Mouse (Mus musculus): ENCODE measurements around the gene Rtn2. TPM values are rescaled to one million over a fixed set of nuclear protein-coding genes. Genes with fewer than 3 reads are reported as not detected.
A peak's percentile ranks its signal among the peaks of the same experiment; 100 is the strongest.

Rtn2 gene
- polyA plus RNA-seq, 2 experiments from 2014 or later = not detected

DNA sequence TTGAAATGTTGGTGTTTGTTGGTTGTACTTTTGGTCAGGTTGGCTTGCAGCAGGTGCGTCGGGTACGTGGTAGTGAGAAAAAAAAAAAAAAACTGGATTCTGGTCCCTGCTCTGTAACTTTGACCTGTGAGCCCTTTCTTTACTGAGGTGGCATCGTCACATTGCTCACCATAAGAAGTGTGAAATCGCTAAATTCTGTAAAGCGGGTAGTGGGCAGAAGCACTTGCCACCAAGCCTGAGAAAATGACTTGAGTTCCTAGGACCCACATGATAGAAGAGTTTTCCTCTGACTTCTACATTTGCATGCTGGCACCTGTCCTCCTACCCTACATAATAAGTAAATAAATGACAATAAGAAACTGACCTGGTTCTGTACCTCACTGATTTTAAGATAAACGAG, 38.2 kb downstream of the Rtn2 start:
- ATAC-seq = no peak

DNA sequence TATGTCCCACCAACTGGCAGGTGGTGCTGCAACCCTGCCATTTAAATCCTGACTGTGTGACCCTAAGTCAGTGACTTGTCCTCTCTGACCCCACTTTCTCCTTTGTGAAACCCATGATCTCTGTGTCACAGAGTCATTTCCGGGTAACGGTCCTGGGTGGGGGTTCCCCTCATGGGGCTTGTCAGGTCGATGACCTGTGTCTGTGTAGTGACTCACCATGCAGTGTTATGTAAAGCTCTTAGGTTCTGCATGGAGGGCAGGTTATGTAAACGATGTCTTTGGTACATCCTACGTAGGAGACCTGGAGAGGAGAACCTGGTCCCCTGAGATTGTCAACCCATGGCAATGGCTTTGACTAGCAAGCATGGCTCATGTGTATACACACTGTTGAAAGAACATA, 39.0 kb downstream of the Rtn2 start:
- ATAC-seq = peak; percentile 60

DNA sequence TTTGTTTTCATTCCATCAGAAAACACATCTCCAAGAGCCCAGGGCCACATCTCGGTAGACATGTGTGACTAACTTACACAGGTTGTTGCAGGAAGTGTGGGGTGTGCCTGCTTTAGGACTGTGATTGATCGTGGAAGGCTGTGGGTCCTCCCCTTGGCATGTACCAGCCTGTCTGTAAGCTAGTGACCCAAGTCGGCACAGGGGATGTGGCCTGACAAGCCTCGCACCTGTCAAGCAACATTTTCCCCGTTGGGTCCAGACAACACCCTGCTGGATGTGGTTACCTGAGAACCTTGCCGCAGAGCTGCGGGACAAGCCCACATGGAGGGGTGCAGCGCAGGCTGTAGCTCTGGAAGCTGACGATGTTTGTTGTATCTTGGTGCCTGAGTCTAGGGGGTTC, 40.1 kb downstream of the Rtn2 start:
- no peak for ATAC-seq

DNA sequence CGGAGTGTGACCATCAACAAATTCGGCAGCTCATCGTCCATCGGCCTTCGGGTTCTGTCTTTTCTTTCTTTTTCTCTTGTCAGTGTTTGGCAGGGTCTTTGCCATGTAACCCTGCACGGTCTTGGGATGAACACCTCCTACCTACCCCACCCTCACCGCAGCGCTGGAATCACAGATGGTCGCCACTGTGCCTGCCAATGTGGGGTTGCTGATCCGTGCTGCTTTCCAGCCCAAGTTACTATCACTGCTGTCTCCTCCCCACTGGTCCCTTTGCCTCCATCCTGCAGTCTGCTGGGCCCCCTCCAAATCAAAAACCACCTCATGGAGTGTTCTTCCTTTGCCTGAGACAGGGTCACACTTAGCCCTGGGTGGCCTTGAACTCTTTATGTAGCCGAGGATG, 41.8 kb downstream of the Rtn2 start:
- ATAC-seq = no peak

DNA sequence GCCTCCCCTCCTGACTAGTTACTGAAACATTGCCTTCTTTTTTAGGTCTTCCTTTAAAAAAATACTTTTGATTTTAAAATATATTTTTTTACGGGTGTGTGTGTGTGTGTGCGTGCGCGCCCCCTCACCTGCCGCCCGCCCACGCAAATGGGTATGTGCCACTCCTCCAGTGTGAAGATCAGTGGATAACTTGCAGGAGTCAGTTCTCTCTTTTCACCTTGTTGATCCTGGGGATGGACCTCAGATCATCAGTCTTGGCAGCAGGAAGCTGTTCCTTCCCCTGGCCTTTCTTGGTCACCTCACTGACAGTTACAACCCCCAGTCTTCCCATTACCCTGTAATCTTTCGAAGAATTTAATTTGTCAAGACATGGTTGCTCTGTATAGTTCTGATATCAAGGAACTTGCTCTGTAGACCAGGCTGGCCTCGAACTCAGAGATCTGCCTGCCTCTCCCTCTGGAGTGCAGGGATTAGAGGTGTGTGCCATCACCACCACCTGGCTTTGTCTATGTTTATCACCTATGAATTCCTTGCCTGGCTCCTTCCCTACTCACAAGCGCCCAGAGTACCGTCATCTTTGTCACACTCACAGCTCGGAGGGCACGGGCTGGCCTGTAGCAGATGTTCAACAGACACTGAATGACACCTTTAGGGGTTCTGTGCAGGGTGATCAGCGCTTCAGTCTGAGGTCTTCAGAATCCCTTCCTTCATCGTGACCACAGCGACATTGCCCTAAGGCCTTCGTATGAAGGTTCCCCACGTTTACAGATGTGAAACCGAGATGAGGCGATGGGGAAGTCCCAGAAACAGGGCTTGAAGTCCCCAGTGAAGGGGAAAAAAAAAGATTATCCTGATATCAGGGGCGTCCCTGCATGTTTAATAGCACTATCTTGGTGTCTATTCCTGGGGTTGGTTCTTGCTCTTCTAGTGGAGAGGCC, 43.1 kb downstream of the Rtn2 start:
- peak; percentile 60 for ATAC-seq

DNA sequence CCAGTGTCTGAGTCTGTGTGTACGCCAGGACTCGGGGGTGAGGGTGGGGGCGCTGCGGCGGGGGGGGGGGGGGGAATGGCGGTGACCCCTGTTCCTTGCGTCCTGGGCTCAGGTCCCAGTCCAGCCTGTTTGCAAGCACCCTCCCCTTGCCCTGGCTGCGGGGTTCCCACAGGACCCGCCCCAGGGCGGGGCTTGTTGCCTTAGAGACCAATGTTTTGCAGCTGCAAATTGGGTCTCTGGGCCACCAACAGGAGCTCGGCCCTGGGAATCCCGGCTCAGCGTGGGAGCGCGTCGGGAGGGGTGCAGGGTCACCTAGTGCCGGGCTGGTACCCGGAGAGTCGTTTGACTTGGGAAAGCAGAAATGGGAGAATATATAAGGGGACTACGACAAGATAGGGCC, 43.9 kb downstream of the Rtn2 start:
- peak; percentile 13 for ATAC-seq

DNA sequence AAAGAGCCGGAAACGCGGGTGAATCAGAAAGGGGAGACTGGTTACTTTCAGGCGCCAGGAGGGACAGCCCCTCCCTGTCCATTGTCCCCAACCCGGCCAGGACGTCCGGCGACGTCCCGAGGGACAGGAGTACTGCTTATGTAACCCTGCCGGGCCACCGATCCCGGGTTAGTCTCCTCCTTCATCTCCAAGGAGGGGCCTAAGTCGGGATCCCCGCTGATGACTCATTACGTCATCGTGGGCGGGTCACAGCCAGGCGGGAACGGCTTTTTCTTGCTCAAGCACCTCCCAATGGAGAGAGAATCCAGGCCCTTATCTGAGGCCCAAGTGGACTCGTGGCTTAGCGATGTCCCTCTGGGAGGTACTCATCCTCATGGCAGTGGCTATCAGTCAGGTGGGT, 44.7 kb downstream of the Rtn2 start:
- no peak for ATAC-seq

DNA sequence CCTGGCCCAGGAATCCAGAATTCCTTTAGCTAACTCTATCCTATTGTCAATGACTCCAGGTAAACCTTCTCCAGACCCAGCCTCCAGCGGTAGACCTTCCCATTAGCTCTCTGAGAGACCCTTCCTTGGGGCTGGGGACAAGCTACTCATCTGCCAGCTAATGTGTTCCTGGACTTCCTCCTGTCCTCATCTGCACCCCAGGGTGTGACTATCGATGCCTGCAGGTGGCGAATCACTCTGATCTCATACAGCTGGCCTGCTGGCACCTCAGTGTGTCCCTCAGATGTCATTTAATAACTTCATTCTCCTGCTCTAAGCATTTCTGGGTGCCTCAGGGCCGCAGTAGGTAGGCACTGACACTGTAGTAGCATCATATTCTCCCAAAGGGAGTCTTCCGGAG, 45.4 kb downstream of the Rtn2 start:
- ATAC-seq = no peak

DNA sequence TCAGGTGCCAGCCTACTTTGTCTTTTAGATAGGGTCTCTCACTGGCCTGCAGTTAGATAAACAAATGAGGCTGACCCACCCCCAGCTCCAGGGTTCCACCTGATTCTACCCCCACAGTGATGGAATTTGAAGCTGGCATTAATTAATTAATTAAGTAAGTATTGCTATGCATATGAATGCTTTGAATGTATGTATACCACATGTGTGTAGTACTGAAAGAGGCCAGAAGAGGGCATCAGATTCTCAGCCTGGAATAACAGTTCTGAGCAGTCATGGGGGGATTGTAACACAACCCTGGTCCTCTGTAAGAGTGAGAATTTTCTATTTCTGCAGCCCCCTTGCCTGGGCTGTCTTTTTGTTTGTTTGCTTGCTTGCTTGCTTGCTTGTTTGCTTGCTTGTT, 46.0 kb downstream of the Rtn2 start:
- ATAC-seq = no peak

DNA sequence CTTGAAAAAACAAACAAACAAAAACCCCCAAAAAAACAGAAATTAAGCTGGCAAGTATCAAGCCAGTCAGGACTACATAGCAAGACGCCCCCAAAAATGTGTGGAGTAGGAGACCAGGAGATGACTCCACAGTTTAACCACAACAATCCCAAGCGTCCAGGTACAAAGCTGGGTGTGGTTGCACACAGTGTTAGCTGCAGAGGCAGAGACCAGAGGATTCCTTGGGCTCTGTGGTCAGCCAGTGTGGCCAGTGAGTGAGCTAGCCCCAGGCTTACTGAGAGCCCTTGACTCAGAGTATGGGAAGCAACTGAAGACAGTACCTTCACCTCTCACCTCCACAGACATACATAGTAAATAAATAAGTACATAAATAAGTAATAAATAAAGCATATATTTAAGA, 49.5 kb downstream of the Rtn2 start:
- ATAC-seq = no peak

DNA sequence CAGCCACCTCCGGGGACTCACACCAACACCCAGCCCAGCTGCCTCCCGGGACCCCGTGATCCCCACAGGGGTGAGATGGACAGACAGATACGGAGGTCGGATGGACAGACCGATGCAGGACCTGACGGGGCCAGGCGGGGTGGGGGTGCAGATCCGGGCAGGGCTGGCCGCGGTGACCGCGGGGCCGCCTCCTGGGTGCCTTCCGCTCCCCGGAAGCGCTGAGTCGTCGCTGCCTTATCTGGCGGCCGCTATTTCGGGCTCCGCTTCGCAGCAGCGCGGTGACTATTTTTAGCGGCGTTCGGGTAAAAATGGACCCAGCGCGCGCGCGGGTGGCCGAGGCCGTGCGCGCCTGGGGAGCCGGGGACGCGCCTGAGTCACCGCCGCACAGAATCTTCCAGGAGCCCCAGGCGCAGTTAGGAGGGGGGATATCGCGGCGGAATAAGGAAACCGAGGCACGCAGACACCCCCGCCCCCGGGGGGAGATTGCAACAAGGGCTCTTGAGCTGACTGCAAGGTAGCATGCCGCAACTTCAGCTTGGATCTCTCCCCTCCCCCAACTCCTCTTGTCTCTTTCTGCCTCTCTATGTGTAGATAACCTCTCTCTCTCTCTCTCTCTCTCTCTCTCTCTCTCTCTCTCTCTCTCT, 50.4 kb downstream of the Rtn2 start:
- peak; percentile 97 for ATAC-seq

DNA sequence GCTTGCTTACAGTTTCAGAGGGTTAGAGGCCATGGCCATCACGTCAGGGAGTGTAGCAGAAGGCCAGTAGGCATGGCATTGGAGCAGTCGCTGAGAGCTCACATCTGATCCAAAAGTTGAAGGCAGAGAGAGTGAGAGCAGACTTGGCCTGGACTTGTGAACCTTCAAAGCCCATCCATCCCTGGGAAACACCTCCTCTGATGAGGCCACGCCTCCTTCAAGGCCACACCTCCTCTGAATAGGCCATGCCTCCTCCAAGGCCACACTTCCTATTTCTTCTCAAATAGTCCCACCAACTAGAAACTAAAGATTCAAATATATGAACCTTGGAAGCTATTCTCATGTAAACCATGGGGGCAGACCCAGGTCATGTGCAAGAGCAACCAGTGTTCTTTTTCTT, 53.2 kb downstream of the Rtn2 start:
- no peak for ATAC-seq

DNA sequence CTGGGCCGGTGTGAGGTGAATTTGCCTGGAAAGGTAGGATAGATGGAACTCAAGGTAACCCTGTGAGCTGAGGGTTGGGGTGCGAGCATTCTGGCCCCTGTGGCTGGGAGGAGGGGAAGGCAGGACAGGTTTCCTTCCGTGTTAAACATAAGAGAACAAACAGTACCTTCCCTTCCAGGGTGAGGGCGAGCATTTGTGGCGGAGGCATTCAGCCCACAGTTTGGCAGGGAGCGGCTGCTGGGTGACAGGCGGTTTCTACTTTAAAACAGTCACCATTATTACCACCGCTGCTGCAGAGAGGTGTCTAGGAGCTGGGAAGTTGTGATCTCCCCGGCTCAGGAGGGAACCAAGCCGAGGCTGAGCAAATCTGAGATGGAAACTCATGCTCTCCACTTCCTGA, 54.7 kb downstream of the Rtn2 start:
- no peak for ATAC-seq

DNA sequence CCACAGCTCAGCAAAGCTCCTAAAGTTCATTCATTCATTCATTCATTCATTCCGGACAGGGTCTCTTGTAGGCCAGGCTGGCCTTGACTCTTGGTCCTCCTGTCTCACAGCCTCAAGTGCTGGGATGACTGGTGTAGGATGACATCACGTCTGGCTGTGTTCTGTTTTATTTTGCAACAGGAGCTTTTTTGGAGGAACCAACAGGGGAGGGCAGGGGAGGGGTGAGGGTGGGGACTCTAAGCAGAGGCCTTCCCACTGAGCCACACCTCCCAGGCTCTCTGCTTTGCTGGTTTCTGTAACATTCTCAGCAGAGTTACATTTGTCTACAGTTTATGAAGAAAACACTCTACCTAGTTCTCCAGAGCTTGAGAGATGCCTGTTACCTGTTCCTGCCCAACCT, 55.6 kb downstream of the Rtn2 start:
- ATAC-seq = no peak

DNA sequence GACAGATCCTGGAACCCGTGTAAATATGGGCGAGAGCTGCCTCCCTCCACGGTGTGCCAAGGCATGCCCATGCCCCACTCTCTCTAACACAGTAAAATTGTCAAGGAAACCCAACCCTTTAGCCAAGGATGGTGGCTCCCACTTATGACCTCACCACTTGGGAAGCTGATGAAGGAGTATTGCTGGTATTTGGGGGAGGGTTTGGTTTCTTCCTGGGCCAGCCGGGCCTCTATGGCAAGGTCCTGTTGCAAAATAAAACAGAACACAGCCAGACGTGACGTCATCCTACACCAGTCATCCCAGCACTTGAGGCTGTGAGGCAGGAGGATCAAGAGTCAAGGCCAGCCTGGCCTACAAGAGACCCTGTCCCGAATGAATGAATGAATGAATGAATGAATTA, 56.2 kb downstream of the Rtn2 start:
- ATAC-seq = no peak

DNA sequence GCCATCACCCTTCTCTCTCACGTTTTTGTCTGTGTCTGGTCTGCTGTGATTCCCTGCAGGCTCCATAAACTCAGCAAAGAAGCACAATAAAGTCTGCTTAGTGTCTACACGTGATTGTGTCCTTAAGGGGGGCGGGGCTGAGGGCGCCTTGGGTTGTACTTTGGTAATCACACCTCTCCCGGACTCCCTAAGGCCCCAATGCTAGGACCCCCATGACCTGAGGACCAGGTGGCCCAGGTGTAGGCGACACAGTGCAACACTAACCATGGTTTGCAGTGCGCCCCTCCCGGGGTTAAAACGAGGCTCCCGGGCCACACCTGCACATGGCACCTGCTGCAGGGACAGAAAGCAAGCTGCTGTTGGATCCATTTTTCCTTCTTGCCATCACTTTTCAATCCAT, 58.8 kb downstream of the Rtn2 start:
- no peak for ATAC-seq

DNA sequence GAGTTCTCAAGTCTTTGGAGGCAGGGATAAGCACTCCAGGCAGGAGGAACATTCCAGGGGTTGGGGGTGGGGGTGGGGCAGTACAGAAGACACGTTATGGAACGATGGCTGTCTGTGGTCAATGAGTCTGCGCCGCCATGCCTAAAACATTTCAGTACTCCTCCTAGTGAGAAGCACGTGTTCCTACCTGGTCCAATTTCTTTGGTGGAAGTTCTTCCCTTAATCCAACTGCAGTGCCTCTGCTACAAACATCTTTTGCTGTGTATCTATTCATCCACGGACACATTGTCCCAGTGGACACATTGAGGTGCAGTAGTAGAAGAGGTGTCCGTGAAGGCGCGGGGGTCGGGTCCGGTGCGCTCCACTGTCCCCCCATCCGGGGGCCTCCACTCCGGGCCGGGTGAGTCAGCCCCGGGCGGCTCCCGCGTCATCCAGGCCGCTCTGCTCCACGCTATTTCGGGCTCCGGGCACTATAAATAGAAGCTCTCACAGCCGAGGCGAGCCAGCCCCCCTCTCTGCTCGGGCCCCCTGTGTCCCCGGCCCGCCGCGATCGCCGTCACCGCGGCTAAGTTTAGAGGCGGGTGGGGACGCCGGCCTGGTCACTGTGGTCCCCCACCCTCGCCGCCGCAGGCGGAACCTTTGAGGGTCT, 59.5 kb downstream of the Rtn2 start:
- no peak for ATAC-seq

DNA sequence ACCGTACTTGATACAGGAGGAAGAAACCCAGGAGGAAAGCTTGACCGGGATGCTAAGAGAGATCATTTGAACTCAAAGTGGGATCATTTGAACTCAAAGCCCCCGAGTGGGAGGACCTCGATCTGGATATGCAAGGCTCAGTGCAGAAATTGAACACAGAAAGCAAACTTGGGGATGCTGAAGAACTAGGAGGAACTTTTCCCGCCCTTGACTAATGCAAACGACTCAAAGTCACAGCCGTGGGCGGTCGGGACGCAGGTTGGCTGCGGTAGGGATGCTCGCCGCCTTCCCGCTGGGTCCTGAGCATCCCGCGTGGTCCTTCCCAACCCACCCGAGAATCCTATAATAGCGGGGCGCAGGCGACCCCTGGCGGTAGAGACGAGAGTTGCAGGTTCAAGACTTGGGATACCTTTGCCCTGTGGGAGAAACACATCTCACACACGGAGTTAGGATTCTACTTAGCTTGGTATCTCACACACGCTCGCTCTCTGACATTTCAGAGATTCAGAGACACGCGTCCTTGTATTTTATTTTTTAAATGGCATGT, 60.1 kb downstream of the Rtn2 start:
- ATAC-seq = no peak

DNA sequence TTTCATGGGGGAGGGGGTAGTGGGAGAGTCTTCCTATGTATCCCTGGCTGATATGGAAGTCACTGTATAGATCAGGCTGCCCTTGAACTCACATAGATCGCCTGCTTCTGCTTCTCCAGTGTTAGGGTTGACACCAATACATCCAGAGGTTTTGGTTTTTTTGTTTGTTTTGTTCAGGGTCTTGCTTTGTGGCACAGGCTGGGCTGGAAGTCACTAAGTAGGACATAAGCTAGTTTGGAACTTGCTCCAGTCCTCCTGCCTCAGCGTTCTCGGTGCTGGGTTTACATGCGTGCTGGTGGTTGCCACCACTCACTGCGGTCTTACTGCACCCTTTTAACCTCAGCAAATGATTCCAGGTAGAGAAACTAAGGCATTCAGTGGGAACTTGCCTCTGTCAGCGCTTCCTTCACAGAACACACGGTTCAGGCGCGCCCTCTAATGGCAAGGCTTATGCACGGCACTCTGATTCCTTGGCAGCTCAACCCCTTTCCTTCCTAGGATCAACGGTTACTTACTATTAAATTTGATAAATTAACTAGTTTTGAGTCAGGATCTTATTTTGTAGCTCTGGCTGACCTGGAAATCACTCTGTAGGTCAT, 60.9 kb downstream of the Rtn2 start:
- ATAC-seq = peak; percentile 20

DNA sequence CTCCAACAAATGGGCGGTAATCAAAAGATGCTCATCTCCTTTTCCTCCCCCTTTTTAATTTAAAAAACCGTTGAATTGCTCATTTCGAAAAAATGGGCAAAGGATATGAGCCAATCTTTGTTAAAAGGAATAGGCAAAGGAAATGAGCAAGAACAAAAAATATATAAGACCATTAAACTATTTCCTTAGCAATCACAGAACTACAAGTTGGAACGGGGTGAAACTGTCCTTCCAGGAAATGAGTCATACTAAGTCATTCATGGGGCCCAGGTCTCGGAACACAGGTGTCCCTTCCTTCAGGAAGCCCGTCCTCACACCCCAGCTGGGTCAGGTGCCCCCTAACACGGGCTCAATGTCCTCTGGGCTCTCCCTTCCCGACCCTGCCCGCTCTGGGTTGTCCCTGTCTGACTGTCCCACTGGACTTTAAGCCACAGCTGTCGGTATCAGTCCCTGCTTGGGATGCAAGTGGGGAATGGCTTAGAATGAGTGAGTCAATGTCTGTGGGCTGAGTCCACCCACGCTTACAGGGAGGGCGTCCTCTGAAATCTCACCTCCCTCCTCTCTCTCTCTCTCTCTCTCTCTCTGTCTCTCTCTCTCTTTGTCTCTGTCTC, 61.9 kb downstream of the Rtn2 start, which contains the start of gene Ercc1:
Gene Ercc1, plus strand, starts transcription at position 542 of the 611 bp plus-strand sequence.
- peak; percentile 19 for ATAC-seq

DNA sequence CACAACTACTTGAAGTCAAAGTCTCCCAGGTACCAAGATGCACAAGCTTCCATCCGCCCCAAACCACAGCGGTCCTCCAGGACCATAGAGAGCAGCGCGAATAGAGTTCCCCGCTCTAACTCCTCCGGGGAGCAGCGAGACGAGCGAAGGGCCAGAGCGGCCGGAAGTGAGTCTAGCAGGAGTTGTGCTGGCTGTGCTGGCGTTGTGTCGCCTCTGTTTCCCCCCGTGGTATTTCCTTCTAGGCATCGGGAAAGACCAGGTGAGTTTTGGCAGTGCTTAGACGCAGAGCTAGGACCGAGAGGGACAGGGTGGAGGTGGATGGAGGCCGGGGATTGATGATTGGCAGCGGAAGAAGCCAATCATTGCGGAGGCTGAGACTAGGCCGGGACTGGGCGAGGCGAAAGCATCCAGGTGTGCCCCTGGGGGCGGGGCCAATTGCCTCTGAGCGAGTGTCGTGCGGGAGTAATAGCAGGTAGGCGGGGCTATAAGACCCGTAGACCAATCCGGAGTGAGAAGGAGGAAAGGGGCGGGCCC, 62.6 kb downstream of the Rtn2 start:
- peak; percentile 87 for ATAC-seq
